Mouse (Mus musculus) lung, adult 2 months (tissue): ENCODE results near the gene Akirin2.

ENCODE experiments used
- CTCF ChIP-seq: fragments of 200-500 bp; IDR thresholded peaks from 2 replicates; pipeline ENCODE4 v1.5.1; 2011; ENCODE audit warnings: mild to moderate bottlenecking, low read length, control low read depth; ENCODE audit not compliant: insufficient read depth
- POLR2A ChIP-seq: fragments of 200-500 bp; IDR thresholded peaks from 2 replicates; pipeline ENCODE4 v1.6.1; 2011; ENCODE audit warnings: low read depth, mild to moderate bottlenecking, control low read depth, low read length, borderline replicate concordance; ENCODE audit errors: extremely low read depth

GRCm38 (mm10) chr4:34566226-34566625, 15.5 kb downstream of the Akirin2 start:
- TF ChIP-seq POLR2A (no peak), CTCF (no peak)
